Mouse (Mus musculus) mesoderm, embryonic 11.5 days (tissue): ENCODE measurements around the gene 1700020N01Rik.

ENCODE experiments used
- DNase-seq: peaks from one replicate; pipeline ENCODE4 v3.0.0-alpha.2; 2012; ENCODE audit warnings: low read depth, low spot score

Gene 1700020N01Rik

DNA sequence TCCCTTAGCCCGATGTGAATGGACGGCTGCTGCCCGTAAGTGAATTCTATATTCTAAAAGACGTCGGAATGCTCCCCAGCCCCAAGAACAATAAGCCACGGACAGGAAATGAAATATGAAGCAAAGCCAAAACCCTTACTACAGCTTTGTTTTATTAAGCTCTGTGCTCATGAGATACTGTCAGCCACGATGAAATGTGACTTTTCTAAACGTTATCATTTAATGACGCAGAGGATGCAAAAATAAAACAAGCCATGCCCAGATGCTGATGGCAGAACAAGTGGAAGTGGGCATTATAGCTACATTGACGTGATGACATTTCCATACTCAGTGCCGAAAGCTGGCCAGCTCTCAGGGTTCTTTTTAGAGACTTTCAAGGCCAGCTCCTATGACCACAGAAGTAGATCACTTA is 76.8 kb downstream of the 1700020N01Rik start:
- DNase-seq: no peak

- DNase-seq: no peak
Measured at GRCm38 (mm10) chr10:21670168-21670567, 77.2 kb downstream of the 1700020N01Rik start.
